Mouse (Mus musculus): Measurements from ENCODE around the gene Meaf6. TPM values are rescaled to one million over a fixed set of nuclear protein-coding genes. Genes with fewer than 3 reads are reported as not detected.

The Meaf6 gene
- polyA plus RNA-seq, 1 experiment from 2014 or later: 150 TPM

GRCm38 (mm10) chr4:125078698-125079097, 6.2 kb upstream of the Meaf6 start:
- Histone ChIP-seq H3K27ac (replicated peaks) (no peak overlapping the region), H3K4me2 (no peak overlapping the region), H3K27me3 (no peaks in the 10 kb centered on the region), H3K4me1 (replicated peaks) (no peaks in the 10 kb centered on the region), H3K9ac (no peak overlapping the region), H3K9me3 (no peaks in the 10 kb centered on the region), H3K36me3 (peaks cover 42% of the 10 kb centered on the region), H3K4me3 (no peak overlapping the region)
- 93% methylated on average over 2 of the region's 2 CpGs for WGBS
- no peak for ATAC-seq (ENCODE audit: low read depth)

GRCm38 (mm10) chr4:125085346-125085841, 460 bp downstream of the Meaf6 start:
- H3K27me3 ChIP-seq: no peaks in the 10 kb centered on the region
- 0% methylated on average over 45 of the region's 45 CpGs for WGBS

DNA sequence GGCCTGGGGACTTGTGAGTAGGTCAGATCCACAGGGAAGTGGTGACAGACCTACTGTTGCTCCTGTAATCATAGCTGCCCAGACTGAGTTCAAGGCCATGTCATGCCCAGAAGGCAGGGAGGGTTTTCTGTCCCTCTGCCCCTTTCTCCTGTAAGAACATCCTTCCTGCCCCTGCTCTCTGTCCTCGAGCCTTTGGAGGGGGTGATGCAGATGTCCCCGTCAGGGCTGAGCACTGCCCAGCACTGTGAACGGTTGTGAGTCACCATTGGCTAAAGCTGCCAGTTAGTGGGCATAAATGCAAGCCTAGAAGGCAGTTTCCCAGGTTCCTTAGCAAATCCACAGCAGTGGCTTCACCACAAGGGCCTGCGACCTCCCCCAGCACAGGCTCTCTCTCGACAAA, 8.1 kb downstream of the Meaf6 start:
- H3K36me3 ChIP-seq: peaks cover 56% of the 10 kb centered on the region

More at GRCm38 (mm10) chr4:125085346-125085841, 460 bp downstream of the Meaf6 start:
- peak; percentile 94 for ATAC-seq (ENCODE audit: low read depth)
- no peaks in the 10 kb centered on the region for H3K9me3 ChIP-seq
- H3K9ac ChIP-seq: peak overlapping the region; percentile 94
- H3K4me3 ChIP-seq: peak overlapping the region; percentile 85
- H3K4me1 ChIP-seq (replicated peaks): peaks cover 25% of the 10 kb centered on the region
- H3K27ac ChIP-seq (replicated peaks): peak overlapping the region; percentile 99
- peaks cover 35% of the 10 kb centered on the region for H3K36me3 ChIP-seq
- H3K4me2 ChIP-seq: peak overlapping the region; percentile 82

GRCm38 (mm10) chr4:125096066-125096465, 11.1 kb downstream of the Meaf6 start:
- H3K9me3 ChIP-seq: no peaks in the 10 kb centered on the region
- no peak overlapping the region for H3K4me2 ChIP-seq
- no peaks in the 10 kb centered on the region for H3K27me3 ChIP-seq
- no peak overlapping the region for H3K27ac ChIP-seq (replicated peaks)
- ATAC-seq (ENCODE audit: low read depth): no peak
- WGBS: 92% methylated on average over 5 of the region's 5 CpGs
- no peak overlapping the region for H3K9ac ChIP-seq
- H3K4me3 ChIP-seq: no peak overlapping the region
- H3K4me1 ChIP-seq (replicated peaks): no peaks in the 10 kb centered on the region
- H3K36me3 ChIP-seq: peaks cover 27% of the 10 kb centered on the region

More for the DNA sequence above, 8.1 kb downstream of the Meaf6 start:
- Histone ChIP-seq H3K4me1 (replicated peaks) (no peaks in the 10 kb centered on the region), H3K9ac (no peak overlapping the region), H3K4me3 (no peak overlapping the region), H3K27ac (replicated peaks) (no peak overlapping the region), H3K4me2 (no peak overlapping the region), H3K27me3 (no peaks in the 10 kb centered on the region), H3K9me3 (no peaks in the 10 kb centered on the region)
- WGBS: 89% methylated on average over 5 of the region's 5 CpGs
- ATAC-seq (ENCODE audit: low read depth): no peak

DNA sequence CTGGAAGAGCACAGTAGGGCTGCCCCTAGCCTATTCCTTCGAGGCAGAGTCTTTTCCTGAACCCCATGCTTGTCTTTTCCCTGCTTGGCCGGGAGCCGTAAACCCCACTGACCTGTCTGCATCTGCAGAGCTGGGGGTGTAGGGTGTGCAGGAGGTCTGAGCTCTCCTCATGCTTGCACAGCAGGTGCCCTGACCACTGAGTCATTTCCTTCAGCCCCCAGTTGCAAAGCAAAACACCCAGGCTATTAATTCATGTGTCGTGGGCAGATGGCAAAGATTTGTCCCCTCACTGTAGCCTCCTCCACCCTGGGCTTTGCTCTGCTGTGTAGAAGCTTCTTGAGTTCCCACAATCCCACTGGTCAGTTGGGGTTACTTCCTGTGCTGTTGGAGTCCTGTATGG, 12.5 kb downstream of the Meaf6 start:
- Histone ChIP-seq H3K36me3 (peaks cover 19% of the 10 kb centered on the region), H3K4me3 (no peak overlapping the region), H3K9me3 (no peaks in the 10 kb centered on the region), H3K4me1 (replicated peaks) (no peaks in the 10 kb centered on the region), H3K4me2 (no peak overlapping the region), H3K9ac (no peak overlapping the region), H3K27ac (replicated peaks) (no peak overlapping the region), H3K27me3 (no peaks in the 10 kb centered on the region)
- no peak for ATAC-seq (ENCODE audit: low read depth)
- 79% methylated on average over 4 of the region's 4 CpGs for WGBS

DNA sequence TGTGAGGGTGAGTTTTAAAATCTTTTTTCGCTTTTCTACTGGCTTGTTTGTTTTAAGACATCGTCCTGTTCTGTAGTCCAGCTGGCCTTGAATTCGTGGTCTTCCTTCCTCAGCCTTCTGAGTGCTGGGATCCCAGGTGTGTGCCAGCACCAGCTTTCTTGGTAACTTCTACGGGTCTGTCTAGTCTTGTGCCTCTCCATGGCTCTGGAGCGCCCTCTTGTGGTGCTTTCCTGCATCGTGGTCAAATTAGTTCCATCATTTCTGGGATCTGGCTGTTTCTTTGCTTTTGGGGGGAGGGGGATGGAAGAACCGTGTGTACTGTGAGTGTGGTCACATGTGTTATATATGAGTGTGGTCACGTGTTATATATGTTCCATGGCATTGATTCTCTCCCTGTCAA, 14.5 kb downstream of the Meaf6 start:
- Histone ChIP-seq H3K4me3 (no peak overlapping the region), H3K9me3 (no peaks in the 10 kb centered on the region), H3K4me2 (no peak overlapping the region), H3K4me1 (replicated peaks) (no peaks in the 10 kb centered on the region), H3K27ac (replicated peaks) (no peak overlapping the region), H3K9ac (no peak overlapping the region), H3K36me3 (peaks cover 21% of the 10 kb centered on the region), H3K27me3 (no peaks in the 10 kb centered on the region)
- peak; percentile 55; the same call in 1 of the 2 replicates for ATAC-seq (ENCODE audit: low read depth)
- WGBS: 10% methylated on average over 8 of the region's 8 CpGs

- no peak for ATAC-seq (ENCODE audit: low read depth)
- H3K27ac ChIP-seq (replicated peaks): no peak overlapping the region
- peaks cover 39% of the 10 kb centered on the region for H3K36me3 ChIP-seq
- H3K9ac ChIP-seq: no peak overlapping the region
- H3K27me3 ChIP-seq: no peaks in the 10 kb centered on the region
- H3K9me3 ChIP-seq: no peaks in the 10 kb centered on the region
- 73% methylated on average over 13 of the region's 13 CpGs for WGBS
- no peaks in the 10 kb centered on the region for H3K4me1 ChIP-seq (replicated peaks)
- H3K4me2 ChIP-seq: no peak overlapping the region
- H3K4me3 ChIP-seq: no peak overlapping the region
Measured at GRCm38 (mm10) chr4:125101334-125101733, 16.4 kb downstream of the Meaf6 start.

DNA sequence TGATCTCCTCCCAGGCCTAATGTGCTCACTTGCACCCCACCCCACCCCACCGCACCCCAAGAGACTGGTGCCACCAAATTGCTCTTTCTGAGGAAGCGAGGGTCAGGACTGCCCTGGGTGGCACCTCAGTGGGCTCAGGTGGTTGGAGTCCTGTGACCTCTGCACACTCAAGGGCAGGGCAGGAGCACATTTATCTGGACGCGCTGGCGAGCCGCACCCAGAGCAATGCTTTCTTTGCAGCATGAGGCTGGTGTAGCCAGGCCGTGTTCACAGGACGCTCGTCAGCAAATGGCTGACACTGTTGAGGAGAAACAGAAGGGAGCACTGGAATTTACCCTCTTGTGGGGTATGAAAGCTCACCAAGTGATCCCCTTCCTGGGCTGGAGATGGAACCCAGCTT, 20.4 kb downstream of the Meaf6 start:
- Histone ChIP-seq H3K9me3 (no peaks in the 10 kb centered on the region), H3K4me1 (replicated peaks) (no peaks in the 10 kb centered on the region), H3K4me2 (no peak overlapping the region), H3K27ac (replicated peaks) (no peak overlapping the region), H3K4me3 (no peak overlapping the region), H3K9ac (no peak overlapping the region), H3K27me3 (no peaks in the 10 kb centered on the region), H3K36me3 (peaks cover 60% of the 10 kb centered on the region)
- ATAC-seq (ENCODE audit: low read depth): no peak
- WGBS: 94% methylated on average over 9 of the region's 9 CpGs

DNA sequence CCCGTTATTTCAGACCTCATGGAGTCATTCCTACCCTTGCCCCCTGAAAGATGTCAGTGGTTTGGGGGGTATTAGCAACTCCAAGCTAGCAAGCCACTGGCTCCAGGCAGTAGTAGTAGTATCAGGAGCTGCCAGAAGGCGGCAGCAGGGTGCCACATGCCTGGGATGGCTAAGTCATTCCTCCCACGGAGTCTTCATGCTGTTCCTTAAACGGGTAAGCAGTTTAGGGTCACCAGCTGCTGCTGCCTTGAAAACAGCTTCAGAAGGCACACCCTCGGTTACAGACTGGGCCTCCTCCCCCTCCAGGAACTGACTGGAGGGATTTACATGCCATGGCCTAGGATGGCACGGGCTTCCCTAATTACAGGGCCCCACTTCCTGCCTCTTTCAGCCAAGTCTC, 29.7 kb downstream of the Meaf6 start:
- Histone ChIP-seq H3K9me3 (no peaks in the 10 kb centered on the region), H3K27me3 (no peaks in the 10 kb centered on the region), H3K4me1 (replicated peaks) (peaks cover 19% of the 10 kb centered on the region), H3K27ac (replicated peaks) (no peak overlapping the region), H3K4me2 (no peak overlapping the region), H3K36me3 (peaks cover 27% of the 10 kb centered on the region), H3K4me3 (no peak overlapping the region), H3K9ac (0 out of 2 replicates have a peak overlapping the region, but pooled peaks have one; percentile 32)
- ATAC-seq (ENCODE audit: low read depth): peak; percentile 34; the same call in 1 of the 2 replicates
- 6% methylated on average over 6 of the region's 6 CpGs for WGBS

DNA sequence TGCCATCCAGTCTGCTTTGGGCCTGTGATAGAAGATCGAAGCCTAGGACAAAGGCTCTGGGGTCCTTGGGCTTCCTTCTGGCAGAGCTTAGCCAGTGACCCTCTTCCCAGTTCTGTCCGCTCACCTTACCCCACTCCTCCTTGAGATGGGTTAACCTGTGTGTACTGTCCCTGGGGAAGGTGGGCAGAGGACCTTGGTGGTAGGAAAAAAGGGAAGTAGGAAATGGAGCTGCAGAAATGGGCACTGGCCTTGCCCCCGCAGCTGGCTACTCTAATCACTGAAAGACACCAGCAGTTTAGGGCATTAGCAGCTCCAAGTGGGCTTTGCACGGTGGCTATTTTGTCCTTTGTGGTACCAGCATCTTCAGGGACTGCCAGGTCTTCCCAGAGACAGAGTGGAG, 30.1 kb downstream of the Meaf6 start:
- no peak overlapping the region for H3K4me2 ChIP-seq
- no peak overlapping the region for H3K4me3 ChIP-seq
- peaks cover 19% of the 10 kb centered on the region for H3K4me1 ChIP-seq (replicated peaks)
- H3K9ac ChIP-seq: 0 out of 2 replicates have a peak overlapping the region, but pooled peaks have one; percentile 32
- H3K27me3 ChIP-seq: no peaks in the 10 kb centered on the region
- WGBS: 80% methylated on average over 4 of the region's 4 CpGs
- no peak overlapping the region for H3K27ac ChIP-seq (replicated peaks)
- ATAC-seq (ENCODE audit: low read depth): no peak
- no peaks in the 10 kb centered on the region for H3K9me3 ChIP-seq
- H3K36me3 ChIP-seq: peaks cover 22% of the 10 kb centered on the region

GRCm38 (mm10) chr4:125115710-125116089, 30.8 kb downstream of the Meaf6 start:
- Histone ChIP-seq H3K4me3 (no peak overlapping the region), H3K4me2 (no peak overlapping the region), H3K27ac (replicated peaks) (no peak overlapping the region), H3K27me3 (no peaks in the 10 kb centered on the region), H3K9ac (no peak overlapping the region), H3K9me3 (no peaks in the 10 kb centered on the region), H3K4me1 (replicated peaks) (peaks cover 19% of the 10 kb centered on the region), H3K36me3 (peaks cover 16% of the 10 kb centered on the region)
- 47% methylated on average over 6 of the region's 6 CpGs for WGBS
- ATAC-seq (ENCODE audit: low read depth): no peak

GRCm38 (mm10) chr4:125116090-125116861, 31.3 kb downstream of the Meaf6 start:
- Histone ChIP-seq H3K4me2 (no peak overlapping the region), H3K9me3 (no peaks in the 10 kb centered on the region), H3K4me1 (replicated peaks) (peaks cover 19% of the 10 kb centered on the region), H3K4me3 (no peak overlapping the region), H3K27me3 (no peaks in the 10 kb centered on the region), H3K36me3 (peaks cover 10% of the 10 kb centered on the region), H3K9ac (no peak overlapping the region), H3K27ac (replicated peaks) (no peak overlapping the region; the same call in 1 of the 2 replicates)
- no peak for ATAC-seq (ENCODE audit: low read depth)
- 68% methylated on average over 9 of the region's 9 CpGs for WGBS

Data from neural tube, embryonic 13.5 days (tissue).